Mouse (Mus musculus) thymus, postnatal 25 days (tissue): ENCODE measurements around the gene C1qc.

Source experiments
- DNase-seq: peaks from one replicate; pipeline ENCODE4 v3.0.0; 2022

C1qc gene

GRCm38 (mm10) chr4:136892811-136893210, at the start of gene C1qc:
TSS of gene C1qc (minus strand) at chr4:136893065.
- DNase-seq = no peak

GRCm38 (mm10) chr4:136937935-136938334, 45.1 kb upstream of the C1qc start:
- no peak for DNase-seq

GRCm38 (mm10) chr4:136937344-136937743, 44.5 kb upstream of the C1qc start:
- no peak for DNase-seq

GRCm38 (mm10) chr4:136934746-136935613, 42.1 kb upstream of the C1qc start:
- no peak for DNase-seq

GRCm38 (mm10) chr4:136930474-136930873, 37.6 kb upstream of the C1qc start:
- no peak for DNase-seq

- DNase-seq = peak; percentile 3
Measured at GRCm38 (mm10) chr4:136928928-136929327, 36.1 kb upstream of the C1qc start.

GRCm38 (mm10) chr4:136925804-136926203, 32.9 kb upstream of the C1qc start:
- no peak for DNase-seq

GRCm38 (mm10) chr4:136924529-136924928, 31.7 kb upstream of the C1qc start:
- peak; percentile 45 for DNase-seq

GRCm38 (mm10) chr4:136919526-136919925, 26.7 kb upstream of the C1qc start:
- DNase-seq = no peak

GRCm38 (mm10) chr4:136918834-136919233, 26.0 kb upstream of the C1qc start:
- DNase-seq = no peak

- no peak for DNase-seq
Measured at GRCm38 (mm10) chr4:136917165-136917524, 24.3 kb upstream of the C1qc start.

- no peak for DNase-seq
Measured at GRCm38 (mm10) chr4:136916359-136917164, 23.7 kb upstream of the C1qc start.

GRCm38 (mm10) chr4:136912841-136913240, 20.0 kb upstream of the C1qc start:
- DNase-seq = no peak

GRCm38 (mm10) chr4:136911804-136912203, 18.9 kb upstream of the C1qc start:
- DNase-seq = no peak

GRCm38 (mm10) chr4:136911211-136911646, 18.4 kb upstream of the C1qc start:
- no peak for DNase-seq

GRCm38 (mm10) chr4:136907809-136908208, 14.9 kb upstream of the C1qc start:
- DNase-seq = no peak

GRCm38 (mm10) chr4:136907033-136907432, 14.2 kb upstream of the C1qc start:
- DNase-seq = peak; percentile 36

GRCm38 (mm10) chr4:136904767-136905539, 12.1 kb upstream of the C1qc start:
- no peak for DNase-seq

- DNase-seq = no peak
Measured at GRCm38 (mm10) chr4:136899154-136899553, 6.3 kb upstream of the C1qc start.

GRCm38 (mm10) chr4:136898637-136899036, 5.8 kb upstream of the C1qc start, which contains the start of gene C1qa:
TSS of gene C1qa (minus strand) at chr4:136898803.
- DNase-seq = no peak

- DNase-seq = no peak
Measured at GRCm38 (mm10) chr4:136898084-136898598, 5.3 kb upstream of the C1qc start.

GRCm38 (mm10) chr4:136896461-136896860, 3.6 kb upstream of the C1qc start:
- DNase-seq = no peak

- no peak for DNase-seq
Measured at GRCm38 (mm10) chr4:136895861-136896260, 3.0 kb upstream of the C1qc start.
